Mouse (Mus musculus) kidney, adult 2 months (tissue): Measurements from ENCODE around the gene Epdr1. TPM values are rescaled to one million over a fixed set of nuclear protein-coding genes. Genes with fewer than 3 reads are reported as not detected.

Source experiments
- DNase-seq: peaks from one replicate; pipeline ENCODE4 v3.0.0; 2021
- H3K27ac ChIP-seq: fragments of 200-500 bp; 2 replicates; pipeline ENCODE4 v1.5.1; 2012; ENCODE audit warnings: low read depth, low read length, control low read depth, inconsistent platforms; ENCODE audit not compliant: insufficient read depth
- H3K27me3 ChIP-seq: fragments of 200-500 bp; replicated peaks from 2 replicates; pipeline ENCODE4 v1.6.1; 2012; ENCODE audit warnings: mild to moderate bottlenecking, moderate library complexity, low read length, inconsistent platforms; ENCODE audit not compliant: control insufficient read depth, insufficient read depth
- H3K36me3 ChIP-seq: fragments of 200-500 bp; 2 replicates; pipeline ENCODE4 v1.6.1; 2012; ENCODE audit warnings: mild to moderate bottlenecking, moderate library complexity, low read length, inconsistent platforms; ENCODE audit not compliant: control insufficient read depth, insufficient read depth
- H3K4me1 ChIP-seq: fragments of 200-500 bp; 2 replicates; pipeline ENCODE4 v1.6.1; 2011; ENCODE audit warnings: low read length; ENCODE audit not compliant: control insufficient read depth, insufficient read depth
- H3K4me3 ChIP-seq: fragments of 200-500 bp; 2 replicates; pipeline ENCODE4 v1.5.1; 2011; ENCODE audit warnings: mild to moderate bottlenecking, low read depth, low read length, control low read depth; ENCODE audit not compliant: insufficient read depth
- CTCF ChIP-seq: fragments of 200-500 bp; conservative IDR thresholded peaks from 2 replicates; pipeline ENCODE4 v1.5.1; 2011; ENCODE audit warnings: low read depth, mild to moderate bottlenecking, control low read depth, low read length, moderate library complexity, mixed read lengths; ENCODE audit not compliant: insufficient read depth, insufficient read length
- POLR2A ChIP-seq: fragments of 200-500 bp; IDR thresholded peaks from one replicate; pipeline ENCODE4 v1.6.1; 2011; ENCODE audit warnings: low read depth, low read length, control low read depth
- WGBS: fragments of 180-500 bp; shearing (Covaris S2); methylation state at CpG from one replicate; pipeline ENCODE4 v1.1.7; 2018; 5-methylcytosine and 5-hydroxymethylcytosine counted together
- polyA plus RNA-seq: library from polyadenylated mRNA; depleted of rRNA; stranded (reverse); fragments of >200 nt; gene quantifications from 2 replicates; pipeline ENCODE4 v1.2.3, GENCODE M21; 2012; rRNA removed

The Epdr1 gene
- polyA plus RNA-seq, 1 experiment, result 16.1 TPM

DNA sequence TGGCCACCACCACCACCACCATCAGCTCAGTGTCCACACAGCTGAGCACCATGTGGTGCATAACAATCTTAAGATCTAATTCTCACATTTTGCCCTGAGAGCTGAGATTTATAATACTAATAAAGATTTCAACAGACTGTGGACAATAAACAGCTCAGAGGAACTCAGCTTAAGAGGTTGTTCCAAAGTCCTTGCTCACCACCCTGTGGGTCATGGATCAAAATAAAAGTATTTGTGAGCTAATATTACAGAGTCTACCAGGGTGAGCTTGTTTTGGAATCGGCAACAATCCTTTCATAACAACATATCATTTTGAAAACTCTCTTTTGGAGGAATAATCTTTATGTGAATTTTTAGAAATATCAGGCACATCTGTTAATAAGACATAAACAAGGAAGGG is 57.2 kb downstream of the Epdr1 start:
- TF ChIP-seq POLR2A (no peak), CTCF (no peak)
- no peak overlapping the region for H3K27ac ChIP-seq
- H3K27me3 ChIP-seq, result no peaks in the 10 kb centered on the region
- no peaks in the 10 kb centered on the region for H3K36me3 ChIP-seq
- H3K4me3 ChIP-seq, result no peak overlapping the region
- 58% methylated on average over 1 of the region's 1 CpGs for WGBS
- peak; percentile 55 for DNase-seq
- H3K4me1 ChIP-seq, result no peaks in the 10 kb centered on the region

DNA sequence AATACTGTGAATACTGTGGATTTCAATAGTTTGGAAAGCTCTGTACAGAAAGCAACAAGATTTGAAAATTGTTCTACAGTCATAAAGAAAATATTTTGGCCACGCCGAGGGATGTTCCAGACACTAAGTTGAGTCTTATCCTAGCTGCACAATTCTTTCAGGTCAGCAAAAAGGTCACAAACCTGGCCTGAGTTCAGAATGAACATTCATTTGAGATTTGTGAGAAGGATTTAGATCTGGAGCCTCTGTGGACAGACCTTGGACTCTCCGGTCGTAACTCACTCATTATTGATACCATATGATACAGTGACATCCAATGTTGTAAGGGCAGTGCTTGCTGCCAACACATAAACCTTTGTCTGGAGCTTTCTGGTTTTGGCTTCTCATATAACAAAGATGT is 64.3 kb downstream of the Epdr1 start:
- no peak overlapping the region for H3K4me3 ChIP-seq
- no peak for DNase-seq
- H3K27me3 ChIP-seq, result no peaks in the 10 kb centered on the region
- H3K27ac ChIP-seq, result no peak overlapping the region
- H3K4me1 ChIP-seq, result no peaks in the 10 kb centered on the region
- no peaks in the 10 kb centered on the region for H3K36me3 ChIP-seq
- 80% methylated on average over 4 of the region's 4 CpGs for WGBS
- TF ChIP-seq POLR2A (no peak), CTCF (no peak)

Other genes starting within 250 kb of the Epdr1 start
- gene Stard3nl, start 224.1 kb downstream of the Epdr1 start, polyA plus RNA-seq, result 21.8 and 30.3 TPM in 2 replicates
- 2.5 and 6.5 TPM in 2 replicates for gene Sfrp4, start 3.2 kb upstream of the Epdr1 start, polyA plus RNA-seq
- not detected in 2 replicates for gene Nme8, start 77.9 kb upstream of the Epdr1 start, polyA plus RNA-seq
- 0.05 TPM in 1 of 2 replicates, not detected in the other for gene Gpr141, start 204.3 kb upstream of the Epdr1 start, polyA plus RNA-seq